Mouse (Mus musculus): ENCODE measurements around the gene Olfr1034.
"Not testable (repeated sequence)": the region's sequence is repeated elsewhere in the genome, so short reads cannot be mapped to it uniquely, and the experiment has no call there.

The Olfr1034 gene

GRCm38 (mm10) chr2:86045561-86045960 is at the start of gene Olfr1034:
Olfr1034 (plus strand) TSS chr2:86045861.
- DNase-seq, result no peak

DNA sequence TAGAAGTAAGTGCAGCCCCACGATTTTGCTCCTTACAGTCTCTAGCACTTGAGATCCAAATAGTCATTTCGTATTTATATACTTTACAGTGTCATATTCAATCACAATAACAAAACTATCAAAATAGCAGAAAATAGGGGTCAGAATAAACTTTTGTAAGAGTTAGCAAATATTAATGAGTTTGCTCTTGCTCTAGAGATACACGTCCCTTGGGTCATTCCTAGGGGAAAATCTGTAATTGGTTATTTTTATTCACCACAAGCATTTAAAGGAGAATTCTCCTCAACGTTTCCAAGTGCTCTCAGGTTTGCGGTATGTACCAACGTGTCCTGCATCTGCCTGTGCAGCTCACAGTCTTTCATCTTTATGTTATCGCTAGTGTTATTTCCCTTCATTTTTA is 40.4 kb upstream of the Olfr1034 start, which contains the start of gene Olfr1032:
Gene Olfr1032, plus strand, starts transcription at position 301 of the 400 bp plus-strand sequence.
- no peak for DNase-seq

GRCm38 (mm10) chr2:86020406-86020805 is 25.3 kb upstream of the Olfr1034 start, which contains the start of gene Olfr1033:
Olfr1033 (plus strand) TSS chr2:86020633.
- DNase-seq, result peak; percentile 1

DNA sequence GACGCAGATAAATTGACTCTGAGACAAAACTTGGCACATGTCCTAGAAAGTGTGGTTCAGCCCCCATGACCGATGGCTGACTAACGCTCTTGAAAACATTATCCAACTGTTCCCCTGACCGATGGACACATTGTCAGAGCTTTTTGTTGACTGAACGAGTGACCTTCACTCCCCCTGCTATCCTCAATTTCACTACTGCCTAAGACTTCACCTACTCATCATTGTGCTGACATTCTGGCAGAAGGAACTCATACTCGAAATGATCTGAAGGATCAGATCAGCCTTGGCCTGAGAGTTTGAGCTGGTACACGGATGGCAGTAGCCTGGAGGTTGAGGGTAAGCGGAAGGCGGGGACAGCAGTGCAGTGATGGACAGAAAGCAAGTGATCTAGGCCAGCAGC is 24.1 kb upstream of the Olfr1034 start:
- DNase-seq, result not testable (repeated sequence)

- not testable (repeated sequence) for DNase-seq
These were observed 5.1 kb downstream of the Olfr1034 start for GRCm38 (mm10) chr2:86050777-86051176.

GRCm38 (mm10) chr2:86063766-86064165 is 18.1 kb downstream of the Olfr1034 start:
- DNase-seq, result not testable (repeated sequence)

DNA sequence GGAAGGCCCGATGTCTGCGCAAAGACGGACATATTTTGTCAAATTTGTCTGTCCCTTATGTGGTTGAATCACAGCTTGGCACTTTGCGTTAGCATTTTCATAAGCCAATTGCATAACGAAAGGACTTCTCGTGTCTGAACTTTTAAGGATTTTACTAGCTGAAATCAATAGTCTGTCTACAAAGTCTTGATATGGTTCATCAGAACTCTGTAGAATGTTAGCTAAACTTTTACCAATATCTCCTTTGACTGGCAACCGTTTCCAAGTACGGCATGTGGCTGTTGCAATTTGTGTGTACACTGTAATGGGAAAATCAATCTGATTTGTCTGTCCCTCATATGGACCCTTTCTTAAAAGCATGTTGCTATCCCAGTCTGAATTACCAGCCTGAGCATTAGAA is 24.5 kb downstream of the Olfr1034 start:
- no peak for DNase-seq

DNA sequence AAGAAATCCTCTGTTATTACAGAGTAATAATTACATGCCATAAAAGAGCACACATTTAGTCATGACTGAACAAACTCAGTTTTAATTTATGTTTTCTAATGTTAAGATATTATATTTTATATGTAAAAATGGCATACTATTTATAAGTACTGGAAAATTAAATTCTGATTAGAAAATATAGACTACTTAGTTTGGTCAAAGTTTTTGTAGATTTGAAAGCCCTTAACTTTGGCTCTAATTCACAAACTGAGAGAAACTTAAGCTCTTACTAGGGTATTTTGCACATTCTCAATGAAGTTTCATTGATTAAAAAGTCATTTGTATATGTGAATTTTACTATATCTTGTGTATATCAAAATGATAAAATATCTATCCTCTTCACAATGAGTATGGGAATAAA is 28.0 kb downstream of the Olfr1034 start, which contains the start of gene Olfr1036:
Gene Olfr1036, plus strand, starts transcription at position 301 of the 400 bp plus-strand sequence.
- DNase-seq, result not testable (repeated sequence)

DNA sequence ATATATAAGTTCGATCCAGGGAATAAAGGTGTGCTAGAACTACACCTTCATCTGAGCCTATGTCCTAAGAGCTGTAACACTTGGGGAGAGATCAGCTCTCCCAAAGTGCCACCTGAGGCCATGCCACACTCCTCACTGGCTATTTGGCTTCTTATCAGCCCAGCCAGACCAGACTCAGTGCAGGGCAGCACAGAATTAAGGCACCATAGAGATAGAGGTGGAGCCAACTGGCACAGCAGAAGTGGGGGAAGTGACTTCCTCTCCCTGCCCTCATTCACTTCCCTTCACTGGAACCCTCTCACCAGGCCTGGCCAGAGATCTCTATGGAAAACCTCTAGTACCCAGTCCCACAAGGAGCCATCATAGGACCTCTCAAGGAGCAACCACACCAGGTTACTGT is 34.8 kb downstream of the Olfr1034 start:
- not testable (repeated sequence) for DNase-seq

DNA sequence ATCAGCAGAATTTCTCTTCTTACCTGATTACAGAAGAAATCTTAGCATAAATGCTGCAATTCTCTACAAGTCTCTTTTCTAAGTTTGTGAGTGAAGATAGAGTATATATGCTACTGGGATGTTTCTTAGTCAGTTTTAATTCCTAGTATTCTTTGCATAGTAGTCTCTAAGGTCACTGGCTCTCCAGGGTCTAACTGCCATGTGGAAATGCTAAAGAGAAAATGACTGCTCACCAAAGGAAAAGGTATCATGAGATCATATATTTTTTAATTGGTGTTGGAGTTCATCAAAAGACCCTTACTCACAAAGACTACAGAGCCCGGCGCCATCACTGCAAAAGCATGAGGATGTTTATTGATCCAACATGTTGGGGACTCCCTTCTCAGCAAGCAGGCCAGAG is 41.6 kb downstream of the Olfr1034 start, which contains the start of gene Olfr1037:
Gene Olfr1037, minus strand, starts transcription at position 101 of the 400 bp plus-strand sequence.
- DNase-seq, result no peak

Measured in lung, postnatal 36 days (tissue).